Mouse (Mus musculus) right cerebral cortex, postnatal 36 days (tissue): ENCODE data around the gene Trnp1.

Source experiments
- DNase-seq, 2 experiments: peaks; one replicate each; pipeline ENCODE4 v3.0.0; 2022; ENCODE audit warnings: low spot score in 2 of 2, mixed read lengths in 1 of 2

Trnp1 gene

DNA sequence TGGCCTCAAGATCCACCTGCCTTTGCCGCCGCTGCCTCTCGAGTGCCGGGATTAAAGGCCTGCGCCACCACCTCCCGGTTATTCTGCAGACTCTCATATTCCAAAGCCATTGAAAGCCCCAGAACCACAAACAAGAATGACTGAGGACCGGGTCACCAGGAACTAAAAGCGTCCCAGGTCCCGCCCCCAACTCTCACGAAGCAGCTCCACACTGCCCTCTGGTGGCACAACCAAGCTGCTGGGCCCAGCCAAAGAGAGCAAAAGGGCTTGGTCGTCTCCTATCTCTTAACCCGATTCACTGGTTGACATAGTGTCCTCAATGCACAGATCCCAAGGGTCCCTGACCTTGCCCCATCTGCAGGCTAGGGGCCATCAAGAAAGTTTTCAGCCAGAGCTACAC is 3.9 kb downstream of the Trnp1 start:
- DNase-seq: peak; percentile 56 to 63

DNA sequence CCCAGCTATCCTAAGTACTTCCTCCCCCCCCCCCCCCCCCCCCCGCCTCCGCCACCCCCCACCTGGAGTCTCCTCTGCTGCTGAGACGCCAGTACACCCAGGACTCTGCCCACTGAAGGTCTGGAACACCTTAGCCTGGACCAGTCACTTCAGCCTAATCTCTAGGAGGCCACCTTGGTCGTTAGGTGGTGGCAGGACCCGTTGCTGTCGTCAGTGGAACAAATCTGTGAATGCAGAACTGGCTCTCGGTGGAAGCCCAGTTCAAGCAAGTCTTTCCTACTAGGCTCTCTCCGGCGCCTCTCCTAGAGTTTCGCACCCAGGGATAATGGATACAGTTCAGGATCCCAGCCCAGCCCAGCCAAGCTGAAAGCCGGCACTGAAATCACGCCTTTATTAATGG is 4.5 kb downstream of the Trnp1 start:
- DNase-seq: no peak

DNA sequence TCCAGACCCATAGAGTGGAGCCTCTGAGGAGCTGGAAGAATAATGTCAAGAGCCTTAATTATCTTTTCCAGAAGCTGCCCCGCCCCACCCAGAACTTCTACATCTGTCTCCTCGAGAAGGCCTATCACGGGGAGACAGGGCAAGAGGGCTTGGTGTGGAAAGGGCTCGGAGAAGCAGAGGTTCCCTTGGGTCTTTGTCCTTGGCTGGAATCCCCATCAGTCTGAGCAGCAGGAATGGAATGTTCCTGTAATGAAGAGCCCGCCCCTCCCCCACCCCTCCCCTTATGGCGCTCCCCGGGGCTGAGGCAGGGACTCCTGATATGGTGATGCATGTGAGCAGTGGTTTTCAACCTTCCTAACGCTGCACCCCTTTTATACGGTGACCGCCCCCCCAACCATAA is 6.5 kb downstream of the Trnp1 start:
- DNase-seq: no peak

DNA sequence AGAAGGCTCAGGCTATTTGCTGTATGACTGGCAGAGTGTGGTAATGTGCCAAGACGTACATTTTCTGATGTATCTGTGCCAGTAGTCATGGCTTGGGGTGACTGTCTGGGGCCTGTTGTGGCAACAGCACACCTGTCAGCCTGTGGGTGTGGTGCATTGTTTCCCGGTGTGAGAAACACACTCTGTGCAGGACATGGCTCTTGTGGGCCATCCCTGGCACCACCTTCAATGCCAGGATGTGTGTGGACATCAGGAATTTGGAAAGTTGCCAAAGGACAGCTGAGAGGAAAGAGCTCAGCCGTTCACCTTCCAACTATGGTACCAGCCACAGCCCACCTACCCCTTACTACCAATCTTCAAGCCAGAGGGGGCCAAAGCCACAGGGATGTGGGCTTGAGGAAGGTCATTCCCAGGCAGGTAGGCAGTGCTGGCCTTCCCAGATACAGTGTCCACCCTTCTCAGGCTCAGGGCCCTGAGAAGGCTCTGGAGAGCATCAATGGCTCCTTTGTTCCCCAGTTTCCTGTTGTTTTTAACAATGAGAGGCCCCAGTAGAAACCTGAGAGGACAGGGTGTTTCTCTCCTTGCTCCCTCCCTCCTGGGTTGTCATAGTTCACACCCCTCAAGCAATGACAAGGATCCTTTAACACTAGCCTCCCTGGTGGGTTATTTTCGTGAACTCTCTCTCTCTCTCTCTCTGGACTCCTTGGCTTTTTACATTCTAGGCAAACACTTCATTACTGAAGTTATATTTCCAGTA is 8.7 kb downstream of the Trnp1 start:
- DNase-seq: no peak

DNA sequence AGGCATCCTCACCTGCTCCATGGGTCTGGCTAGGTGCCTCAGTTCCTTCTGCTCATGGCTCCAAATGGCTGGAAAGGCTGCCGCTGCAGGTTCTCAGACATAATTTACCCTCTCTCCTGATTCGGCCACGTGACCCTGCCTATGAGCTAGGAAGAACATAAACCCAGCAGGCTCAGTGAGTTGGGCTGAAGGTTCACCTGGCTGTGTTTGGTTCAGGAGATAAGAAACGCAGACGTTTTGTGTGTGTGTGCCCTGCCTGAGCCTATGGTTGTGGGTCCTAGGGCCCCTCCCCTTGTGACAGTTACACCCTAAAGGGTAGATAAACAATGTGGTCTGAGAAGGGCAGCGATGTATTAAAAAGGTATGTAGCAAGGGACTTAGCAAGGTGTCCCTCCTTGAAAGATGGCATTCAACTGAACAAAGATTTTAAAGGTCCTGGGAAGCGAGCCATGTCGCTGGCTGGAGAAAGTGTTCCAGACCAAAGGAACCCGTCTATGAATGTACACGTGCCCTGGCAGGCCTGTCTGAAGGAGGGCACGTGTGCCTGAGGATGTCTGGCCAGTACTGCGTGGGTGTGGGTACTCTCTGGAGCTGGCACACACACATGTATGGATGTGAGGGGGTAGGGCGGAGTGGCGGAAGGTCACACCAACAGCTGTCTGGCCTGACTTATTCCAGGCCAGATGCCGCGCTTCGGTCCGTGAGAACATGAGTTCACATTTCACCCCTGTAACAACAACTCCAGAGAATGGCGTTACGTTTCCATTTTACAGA is 9.5 kb downstream of the Trnp1 start:
- DNase-seq: no peak

DNA sequence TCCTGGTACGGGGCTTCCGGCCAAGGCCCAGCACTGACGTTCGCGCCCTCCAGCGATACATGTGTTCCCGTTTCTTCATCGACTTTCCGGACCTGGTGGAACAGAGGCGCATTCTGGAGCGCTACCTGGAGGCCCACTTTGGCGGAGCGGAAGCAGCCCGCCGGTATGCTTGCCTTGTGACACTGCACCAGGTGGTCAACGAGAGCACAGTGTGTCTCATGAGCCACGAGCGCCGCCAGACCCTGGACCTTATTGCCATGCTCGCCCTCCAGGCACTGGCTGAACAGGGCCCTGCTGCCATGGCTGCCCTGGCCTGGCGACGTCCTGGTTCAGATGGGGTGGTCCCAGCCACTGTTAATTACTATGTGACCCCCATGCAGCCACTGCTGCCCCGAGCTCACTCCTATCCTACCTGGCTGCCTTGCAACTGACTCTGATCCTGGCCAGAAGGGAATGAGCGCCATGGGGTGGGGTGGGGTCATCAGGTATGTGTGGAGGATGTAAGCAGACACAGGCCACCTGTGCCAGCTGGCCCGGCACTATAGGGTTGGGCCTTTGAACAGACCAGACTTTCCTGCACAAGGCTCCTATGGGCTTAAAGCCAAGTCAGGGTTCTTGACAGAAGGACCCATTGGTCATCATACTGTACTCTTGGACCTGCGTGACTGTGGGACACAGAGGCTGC is 11.5 kb downstream of the Trnp1 start:
- no peak for DNase-seq

DNA sequence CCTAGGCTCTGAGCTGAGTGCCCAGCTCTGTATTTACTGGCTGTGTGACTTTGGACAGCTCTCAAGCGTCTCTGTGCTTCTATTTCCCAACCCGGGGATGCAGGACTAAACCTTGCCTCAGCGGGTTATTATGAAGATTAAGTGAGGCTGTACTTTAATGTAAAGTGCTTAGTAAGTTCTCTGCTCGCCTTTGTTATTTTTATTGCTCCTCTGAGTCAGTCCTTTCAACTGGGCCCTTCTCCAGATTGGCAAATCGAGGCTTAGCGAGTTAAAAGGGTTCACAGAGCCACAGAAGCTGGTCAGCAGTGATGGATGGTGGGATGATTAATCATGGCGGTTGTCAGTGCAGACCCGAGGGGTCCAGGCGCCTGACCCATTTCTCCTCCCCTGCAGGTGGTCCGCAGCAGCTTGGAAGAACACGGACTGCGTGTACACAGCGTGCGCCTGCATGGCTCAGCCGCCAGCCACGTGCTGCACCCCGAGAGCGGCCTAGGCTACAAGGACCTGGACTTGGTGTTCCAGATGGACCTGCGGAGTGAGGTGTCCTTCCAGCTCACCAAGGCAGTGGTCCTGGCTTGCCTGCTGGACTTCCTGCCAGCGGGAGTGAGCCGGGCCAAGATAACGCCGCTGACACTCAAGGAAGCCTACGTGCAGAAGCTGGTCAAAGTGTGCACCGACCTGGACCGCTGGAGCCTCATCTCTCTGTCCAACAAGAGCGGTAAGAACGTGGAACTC is 12.5 kb downstream of the Trnp1 start:
- DNase-seq: no peak

DNA sequence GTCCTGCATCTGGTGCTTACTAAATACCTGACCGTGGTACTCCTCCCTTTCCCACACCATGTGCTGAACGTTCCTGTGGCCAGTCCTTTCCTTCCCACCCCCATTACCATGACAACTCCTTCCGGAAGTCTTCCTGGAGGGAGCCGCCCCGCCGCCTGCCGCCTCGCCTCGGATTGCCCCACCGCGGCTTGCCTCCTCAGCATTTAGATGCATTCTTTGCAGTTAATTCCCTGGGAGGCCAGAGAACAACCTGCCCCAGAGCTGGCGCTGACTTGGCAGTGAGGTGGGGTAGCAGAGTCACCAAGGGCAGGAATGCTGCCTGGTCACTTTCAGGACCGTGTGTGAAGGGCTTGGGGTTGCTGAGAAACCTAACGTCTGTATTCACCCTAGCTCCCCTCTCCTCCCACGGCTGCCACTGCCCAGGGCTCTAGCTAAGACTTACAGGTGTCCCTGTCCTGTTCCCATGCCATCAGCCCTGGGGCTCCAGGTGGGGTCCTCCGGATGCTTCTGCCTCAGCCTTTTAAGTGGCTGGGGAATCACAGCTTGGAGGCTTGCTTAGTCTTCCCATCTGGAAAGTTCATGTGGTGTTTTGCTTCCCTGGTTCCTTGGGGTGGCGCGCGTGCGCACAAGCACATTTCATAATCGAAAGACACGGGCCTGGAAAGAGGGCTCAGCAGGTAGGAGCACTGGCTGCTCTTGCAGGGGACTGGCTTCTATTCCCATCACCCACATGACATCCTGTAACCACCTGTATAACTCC is 13.9 kb downstream of the Trnp1 start:
- no peak for DNase-seq

DNA sequence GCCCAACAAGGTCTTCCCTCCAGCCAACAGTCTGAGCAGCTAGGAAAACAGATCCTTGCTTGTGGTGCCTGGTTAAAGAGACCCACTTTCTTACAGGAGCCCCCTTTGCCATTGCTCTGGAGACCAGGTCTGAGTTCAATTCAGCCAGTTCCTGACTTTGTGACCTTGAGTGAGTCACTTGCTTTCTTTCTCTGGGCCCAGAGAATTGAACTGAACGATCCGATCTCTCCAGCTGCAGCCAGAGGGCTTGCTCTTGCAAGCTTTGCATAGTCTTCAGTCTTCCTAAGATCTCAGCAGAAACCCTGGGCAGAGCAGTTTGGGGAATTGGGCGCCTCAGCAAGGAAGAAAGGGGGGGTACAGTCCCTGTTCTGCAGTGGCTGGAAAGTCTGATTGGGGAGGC is 15.9 kb downstream of the Trnp1 start:
- no peak for DNase-seq

DNA sequence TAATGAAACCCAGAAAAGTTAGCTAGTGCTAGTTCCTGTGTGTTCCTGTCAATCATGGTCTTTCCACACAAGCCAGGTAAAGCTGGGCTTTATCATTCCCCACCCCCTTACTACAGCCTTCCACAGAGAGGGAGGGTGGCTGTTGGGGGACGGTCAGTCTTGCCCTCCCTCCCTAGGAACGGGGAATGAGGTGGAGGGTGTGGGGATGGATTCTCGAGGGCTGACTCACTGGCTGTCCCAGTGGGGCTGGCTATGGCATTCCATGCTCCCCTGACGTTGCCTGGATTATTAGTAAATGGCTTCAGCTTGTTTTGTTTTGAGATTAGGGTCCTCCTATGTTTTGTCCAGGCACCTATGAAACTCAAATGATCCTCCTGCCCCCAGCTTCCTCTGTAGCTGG is 16.9 kb downstream of the Trnp1 start:
- DNase-seq: no peak

DNA sequence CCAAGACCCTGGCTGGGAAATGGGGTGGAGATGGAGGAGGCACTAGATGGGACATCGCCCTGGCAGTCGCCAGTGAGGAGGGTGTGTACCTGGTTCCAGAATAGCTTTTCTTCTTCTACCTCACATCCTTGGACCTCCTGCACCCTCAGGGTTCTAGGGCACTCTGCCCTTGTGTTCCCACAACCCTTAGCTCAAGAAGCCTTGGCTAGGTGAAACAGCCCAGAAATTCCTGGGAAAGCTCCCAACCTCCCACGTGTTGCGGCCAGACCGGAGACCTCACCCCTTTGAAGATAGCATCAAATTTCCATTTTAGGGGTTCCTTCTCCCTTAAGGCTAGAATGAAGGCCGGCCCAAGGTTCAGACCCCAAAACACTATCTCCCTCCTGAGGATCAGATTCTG is 17.6 kb downstream of the Trnp1 start:
- no peak for DNase-seq

DNA sequence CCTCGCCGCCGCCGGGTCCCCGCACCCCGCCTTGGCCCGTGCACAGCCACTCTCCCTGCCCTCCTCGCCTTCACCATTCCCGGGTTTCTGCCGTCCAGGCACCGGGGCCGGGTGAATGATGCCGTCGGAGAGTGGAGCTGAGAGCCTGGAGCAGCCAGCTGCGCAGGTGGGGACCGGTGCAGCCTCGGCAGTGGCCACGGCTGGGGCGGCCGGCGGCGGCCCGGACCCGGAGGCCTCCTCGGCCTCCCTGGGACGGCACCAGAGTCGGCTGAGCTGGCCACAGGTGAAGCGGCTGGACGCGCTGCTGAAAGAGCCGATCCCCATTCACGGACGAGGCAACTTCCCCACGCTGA is 18.2 kb downstream of the Trnp1 start:
- DNase-seq: no peak

DNA sequence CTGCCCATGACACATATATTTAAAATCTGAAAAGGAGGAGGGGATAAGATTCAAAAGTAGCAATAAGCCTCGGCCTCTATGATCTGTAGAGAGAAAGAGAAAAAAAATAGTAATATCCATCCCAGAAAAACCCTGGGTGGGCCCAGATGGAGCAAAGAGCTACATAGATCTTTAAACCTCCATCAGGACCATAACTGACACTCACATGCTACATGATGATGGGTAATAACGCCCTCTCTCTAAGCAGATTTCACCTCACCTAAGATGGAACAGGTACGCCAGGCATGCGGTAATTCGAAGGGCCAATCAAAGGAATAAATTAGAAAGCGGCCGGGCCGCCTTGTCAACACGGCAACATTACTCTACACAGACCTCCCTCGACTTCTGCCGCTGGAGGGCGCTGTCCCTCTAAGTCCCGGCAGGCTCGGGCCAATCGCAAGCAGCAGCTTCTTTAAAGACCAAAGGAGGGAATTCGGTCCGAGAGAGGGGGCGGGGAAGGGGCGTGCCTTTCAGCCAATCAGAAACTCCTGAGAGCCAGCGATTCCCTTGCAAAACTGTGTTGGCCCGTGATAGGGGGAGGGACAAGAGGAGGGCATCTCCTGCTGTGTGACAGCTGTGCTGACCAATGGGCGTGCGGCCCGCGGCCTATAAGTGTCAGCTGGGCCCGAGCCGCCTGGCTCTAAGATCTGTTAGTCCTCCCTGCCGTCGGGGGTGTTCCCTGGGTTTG is 18.7 kb downstream of the Trnp1 start, which contains the start of gene Tent5b:
Gene Tent5b, plus strand, starts transcription at position 675 of the 727 bp plus-strand sequence.
- DNase-seq: peak; percentile 95 to 96

DNA sequence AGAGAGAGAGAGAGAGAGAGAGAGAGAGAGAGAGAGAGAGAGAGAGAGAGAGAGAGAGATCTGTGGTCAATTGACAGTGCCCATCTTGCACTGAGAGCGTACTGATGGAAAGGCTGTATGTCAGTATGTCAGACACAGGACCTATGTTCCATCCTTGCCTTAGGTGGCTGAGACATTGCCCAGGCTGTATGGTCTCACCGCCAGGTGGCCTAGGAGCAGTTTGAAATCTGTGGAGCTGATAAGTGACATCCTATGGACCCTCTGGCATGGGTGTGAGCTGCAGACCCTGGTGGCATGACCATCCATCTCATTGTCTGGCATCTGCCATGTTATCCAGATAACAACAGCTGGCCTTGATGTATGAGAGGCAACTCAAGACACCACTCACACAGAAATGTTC is 24.5 kb downstream of the Trnp1 start:
- no peak for DNase-seq

DNA sequence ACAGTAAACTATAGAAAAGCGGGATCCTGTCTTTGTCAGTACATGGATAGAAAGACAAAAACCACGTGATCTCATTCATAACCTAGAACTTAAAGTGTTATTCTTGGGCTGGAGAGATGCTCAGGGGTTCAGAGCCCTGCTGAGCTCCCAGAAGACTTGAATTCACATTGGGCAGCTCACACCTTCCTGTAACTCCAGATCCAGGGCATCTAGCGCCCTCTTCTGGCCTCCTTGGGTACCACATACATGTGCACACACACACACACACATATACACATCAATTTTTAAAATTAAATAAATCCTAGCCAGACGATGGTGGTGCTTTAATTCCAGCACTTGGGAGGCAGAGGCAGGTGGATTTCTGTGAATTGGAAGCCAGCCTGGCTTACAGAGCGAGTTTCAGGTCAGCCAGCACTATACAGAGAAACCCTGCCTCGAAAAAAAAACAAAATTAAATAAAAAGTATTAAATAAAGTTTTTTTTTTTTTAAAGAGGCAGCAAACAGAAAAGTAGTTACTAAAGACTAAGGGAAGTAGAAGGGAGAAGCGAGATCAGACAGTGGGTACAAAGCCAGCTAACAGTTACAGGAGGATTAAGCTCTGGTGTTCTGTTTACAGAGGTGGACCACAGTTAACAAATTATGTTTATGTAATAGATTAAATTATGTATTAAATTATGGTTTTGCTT is 27.1 kb downstream of the Trnp1 start:
- DNase-seq: no peak

DNA sequence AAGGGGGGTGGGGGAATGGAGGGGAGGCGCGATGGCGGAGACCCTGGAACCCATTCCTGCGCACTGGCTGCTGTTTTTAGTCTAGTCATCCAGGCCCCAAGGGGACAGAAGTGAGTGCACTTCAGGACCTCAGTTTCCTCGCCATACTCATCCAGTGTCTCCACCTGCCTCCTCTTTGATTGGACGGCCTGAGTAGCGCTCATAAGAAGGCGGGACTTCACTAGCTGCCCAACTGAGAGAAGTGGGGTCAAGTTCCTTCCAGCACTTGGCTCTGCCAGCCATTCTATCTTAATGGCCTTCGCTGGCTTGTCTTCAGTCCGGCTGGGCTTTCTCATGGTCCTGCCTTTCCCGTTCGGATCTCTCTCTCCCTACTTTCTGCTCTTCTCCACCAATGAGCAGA is 29.2 kb downstream of the Trnp1 start:
- no peak for DNase-seq

DNA sequence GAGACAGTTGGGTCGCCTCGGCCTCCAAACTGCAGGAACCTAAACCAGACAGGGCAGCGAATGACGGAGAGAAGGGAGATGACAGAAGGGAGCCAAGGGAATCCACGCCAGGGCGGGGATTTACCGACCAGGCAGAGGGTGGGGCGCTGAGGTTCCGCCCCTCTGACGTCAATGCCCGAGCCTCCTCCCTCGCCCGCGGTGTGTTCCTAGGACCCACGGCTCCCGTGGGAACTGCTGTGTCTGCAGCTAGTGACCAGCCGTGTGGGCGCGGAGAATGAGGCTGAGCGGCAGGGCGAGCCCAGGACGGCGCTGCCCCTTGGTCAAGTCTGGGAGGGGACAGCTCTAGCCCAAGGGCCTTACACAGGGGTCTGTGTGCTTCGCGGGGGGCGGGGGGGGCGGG is 30.3 kb downstream of the Trnp1 start:
- peak; percentile 67 to 69 for DNase-seq

DNA sequence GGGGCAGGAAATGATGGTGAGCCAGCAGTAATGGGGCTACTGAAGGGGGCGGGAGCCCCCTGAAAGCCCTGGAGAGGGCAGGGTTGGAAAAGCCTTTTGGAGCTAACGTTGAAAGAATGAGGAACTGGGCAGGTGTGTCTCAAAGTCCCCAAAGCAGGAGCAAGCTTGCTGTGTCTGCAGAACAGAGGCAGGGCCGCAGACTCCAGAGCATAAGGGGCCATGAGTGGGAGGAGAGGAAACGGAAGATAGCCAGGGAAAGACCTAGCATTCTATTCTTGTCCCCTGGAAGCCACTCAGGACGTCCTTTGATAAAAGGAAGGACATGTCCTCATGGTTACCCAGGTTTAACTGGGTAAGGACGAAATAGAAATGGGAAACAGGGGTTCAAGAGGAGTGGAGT is 35.2 kb downstream of the Trnp1 start:
- DNase-seq: no peak

DNA sequence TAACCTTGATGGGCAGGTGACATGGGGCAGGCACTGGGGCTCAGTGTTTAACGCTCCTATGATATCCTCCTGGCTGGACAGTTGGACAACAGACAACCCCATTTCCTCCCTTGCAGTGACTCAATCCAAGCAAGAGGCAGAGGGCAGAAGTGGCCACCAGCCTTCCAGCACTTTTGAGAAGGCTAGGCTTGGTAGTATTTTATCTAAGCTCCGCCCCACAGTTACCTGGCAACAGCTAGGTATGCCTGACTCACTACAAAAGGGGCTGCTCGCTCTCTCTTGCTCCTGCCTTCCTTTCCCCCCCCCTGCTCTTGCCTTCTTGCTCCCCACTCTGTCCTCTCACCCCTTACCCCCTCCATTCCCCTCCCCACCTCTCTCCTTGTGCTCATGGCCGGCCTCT is 37.0 kb downstream of the Trnp1 start:
- no peak for DNase-seq

DNA sequence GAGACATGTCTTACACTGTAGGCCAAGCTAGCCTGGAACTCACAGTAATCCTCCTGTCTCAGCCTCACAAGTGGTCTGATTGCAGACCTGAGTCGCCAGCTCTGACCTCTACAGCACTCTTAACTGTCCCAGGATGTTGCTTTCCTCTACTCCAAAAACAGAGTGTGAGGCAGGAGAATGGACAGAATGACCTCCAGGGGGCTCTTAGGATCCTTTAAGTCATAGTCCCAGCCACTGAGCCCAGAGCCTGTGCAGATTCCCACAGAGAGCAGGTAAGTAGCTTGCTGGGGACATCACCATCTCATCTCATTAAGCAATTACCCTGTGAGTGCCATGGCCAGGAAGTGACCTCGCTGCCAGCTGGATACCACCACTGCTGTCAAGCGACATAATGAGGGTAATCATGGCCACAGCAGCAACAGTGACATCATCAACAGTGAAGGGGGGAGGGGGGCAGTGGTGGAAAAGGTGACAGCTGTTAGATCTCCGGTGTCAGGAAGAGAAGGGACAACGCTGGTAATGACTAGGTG is 37.5 kb downstream of the Trnp1 start:
- no peak for DNase-seq
